Mouse (Mus musculus): Measurements from ENCODE around the gene Gprasp1.
"Not testable (repeated sequence)": the region's sequence is repeated elsewhere in the genome, so short reads cannot be mapped to it uniquely, and the experiment has no call there.

The Gprasp1 gene

DNA sequence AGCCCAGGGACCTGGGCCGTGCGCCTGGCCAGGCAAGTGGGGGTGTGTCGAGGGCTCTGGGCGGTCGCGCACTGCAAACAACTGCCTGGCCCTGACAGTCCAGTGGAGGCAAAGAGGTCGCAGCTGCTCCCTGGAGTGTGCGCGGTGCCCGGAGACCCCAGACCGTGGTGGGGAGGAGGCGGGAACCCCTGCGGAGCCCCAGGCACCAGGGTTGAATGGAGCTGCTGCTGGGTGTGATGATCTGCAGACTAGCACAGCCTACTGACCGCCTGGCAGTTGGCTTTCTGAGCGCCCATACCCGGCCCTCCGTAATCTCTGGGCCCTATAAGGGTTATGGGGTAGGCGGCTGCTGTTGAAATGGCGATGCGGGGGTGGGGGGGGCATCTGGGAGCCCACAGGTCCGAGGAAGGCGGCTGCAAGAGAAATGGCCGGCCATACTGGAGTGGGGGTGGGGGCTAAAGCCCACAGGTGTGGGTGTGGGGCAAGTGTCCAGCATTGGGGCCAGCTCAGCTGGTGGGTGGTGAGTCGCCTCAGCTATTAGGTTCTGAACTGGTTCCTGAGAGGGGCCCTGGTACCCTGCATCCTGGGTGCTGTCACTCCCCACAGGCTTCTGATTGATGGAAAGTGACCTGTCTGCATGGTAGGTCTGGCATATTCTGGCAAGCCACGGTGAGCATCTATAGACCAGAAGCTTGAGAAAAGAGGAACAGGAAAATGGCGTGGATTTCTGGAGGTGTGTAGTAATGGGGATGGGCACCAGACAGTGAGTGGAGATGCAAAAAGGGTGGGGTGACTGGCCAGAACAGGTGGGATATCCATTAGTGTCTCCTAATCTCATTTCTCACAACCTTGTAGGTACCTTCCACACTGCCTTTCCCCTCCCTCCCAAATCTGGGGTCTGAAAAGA, 54.0 kb downstream of the Gprasp1 start:
- CTCF ChIA-PET, result interaction anchor here in 1 of 4 experiments (1.2 kb wide), 1 partner anchor 179 kb away, joined by 3 read pairs; no protein-coding TSS in a partner anchor
- POLR2A ChIA-PET, result interaction anchor here in 3 of 4 experiments (0.7 to 1.4 kb wide), 6 partner anchors 42 to 379 kb away, joined by 3 to 8 read pairs (median 4); partner anchors contain the start of genes Armcx5 (in 1 of the 3), Gprasp1 (in 1 of the 3), Gprasp2 (in 1 of the 3) and Tceal8 (in 1 of the 3)

GRCm38 (mm10) chrX:135797212-135797644, 54.7 kb downstream of the Gprasp1 start, which contains the start of gene Bhlhb9:
Gene Bhlhb9, plus strand, starts transcription at chrX:135797594.
- POLR2A ChIA-PET, result not testable (repeated sequence)
- CTCF ChIA-PET, result interaction anchor here in 1 of 4 experiments (1.2 kb wide), 1 partner anchor 178 kb away, joined by 3 read pairs; no protein-coding TSS in a partner anchor

DNA sequence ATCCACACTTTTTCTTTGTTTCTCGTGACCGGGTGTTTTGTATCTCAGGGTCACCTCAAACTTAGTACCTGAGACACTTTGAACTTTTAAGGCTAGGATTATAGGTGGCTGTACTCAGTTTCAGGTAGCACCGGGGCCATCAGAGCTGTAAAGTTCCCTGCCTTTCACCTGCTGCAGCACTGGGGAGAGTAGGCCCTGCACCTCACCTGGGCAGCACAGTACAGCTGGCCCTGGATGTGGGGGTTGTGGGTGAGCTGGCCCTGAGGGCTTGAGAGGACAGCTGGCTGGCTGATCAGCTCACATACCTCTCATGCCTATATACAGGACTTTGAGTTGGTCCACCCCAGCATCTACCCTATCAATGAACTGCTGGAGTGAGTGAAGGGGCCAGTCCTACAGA, 61.6 kb downstream of the Gprasp1 start:
- CTCF ChIA-PET, result no interaction called here
- POLR2A ChIA-PET, result no interaction called here

DNA sequence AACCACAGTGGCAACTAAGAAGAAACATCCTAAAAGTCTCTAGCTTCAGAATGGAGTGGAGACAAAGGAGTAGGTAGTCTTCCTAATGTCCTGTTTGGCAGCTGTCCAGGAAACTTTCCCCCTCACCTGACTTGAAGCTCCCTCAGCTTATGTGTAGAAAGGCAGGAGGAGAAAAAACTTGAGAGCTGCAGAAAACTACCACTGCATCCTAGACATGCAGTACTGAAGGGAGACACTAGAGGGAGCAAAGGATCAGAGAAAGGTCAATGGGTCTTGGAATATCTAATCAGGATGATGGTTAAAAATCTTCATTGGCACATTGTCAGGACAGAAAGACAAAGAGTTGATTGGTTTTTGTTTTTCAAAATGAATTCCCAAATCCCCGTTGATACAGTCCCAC, 63.2 kb downstream of the Gprasp1 start:
- ChIA-PET POLR2A (interaction anchor here in 1 of 4 experiments (0.6 kb wide), 1 partner anchor 1296 kb away, joined by 3 read pairs; no protein-coding TSS in a partner anchor), CTCF (interaction anchor here in 1 of 4 experiments (0.6 kb wide), 1 partner anchor 305 kb away, joined by 6 read pairs; no protein-coding TSS in a partner anchor)

GRCm38 (mm10) chrX:135835896-135836295, 93.4 kb downstream of the Gprasp1 start:
- POLR2A ChIA-PET, CTCF ChIA-PET: not testable (repeated sequence)

DNA sequence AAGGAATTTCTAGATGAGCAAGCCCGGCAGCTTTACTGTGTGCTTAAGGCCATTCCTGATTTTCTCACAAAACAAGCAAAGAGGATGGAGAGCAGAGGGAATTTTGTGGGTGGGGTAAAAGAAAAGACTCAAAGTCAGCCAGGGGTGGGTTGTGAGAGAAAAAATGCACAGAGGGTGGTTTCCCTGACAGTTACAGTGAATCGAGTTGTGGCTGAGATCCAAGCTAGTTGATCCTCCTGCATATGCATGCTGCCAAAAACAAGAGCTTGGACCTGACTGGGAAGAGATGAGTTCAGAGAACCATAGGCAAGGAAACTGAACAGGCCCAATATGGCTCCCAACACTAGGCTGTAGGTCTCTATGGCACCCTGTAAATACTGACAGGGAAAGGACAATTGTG, 95.4 kb downstream of the Gprasp1 start:
- ChIA-PET POLR2A (no interaction called here), CTCF (no interaction called here)

DNA sequence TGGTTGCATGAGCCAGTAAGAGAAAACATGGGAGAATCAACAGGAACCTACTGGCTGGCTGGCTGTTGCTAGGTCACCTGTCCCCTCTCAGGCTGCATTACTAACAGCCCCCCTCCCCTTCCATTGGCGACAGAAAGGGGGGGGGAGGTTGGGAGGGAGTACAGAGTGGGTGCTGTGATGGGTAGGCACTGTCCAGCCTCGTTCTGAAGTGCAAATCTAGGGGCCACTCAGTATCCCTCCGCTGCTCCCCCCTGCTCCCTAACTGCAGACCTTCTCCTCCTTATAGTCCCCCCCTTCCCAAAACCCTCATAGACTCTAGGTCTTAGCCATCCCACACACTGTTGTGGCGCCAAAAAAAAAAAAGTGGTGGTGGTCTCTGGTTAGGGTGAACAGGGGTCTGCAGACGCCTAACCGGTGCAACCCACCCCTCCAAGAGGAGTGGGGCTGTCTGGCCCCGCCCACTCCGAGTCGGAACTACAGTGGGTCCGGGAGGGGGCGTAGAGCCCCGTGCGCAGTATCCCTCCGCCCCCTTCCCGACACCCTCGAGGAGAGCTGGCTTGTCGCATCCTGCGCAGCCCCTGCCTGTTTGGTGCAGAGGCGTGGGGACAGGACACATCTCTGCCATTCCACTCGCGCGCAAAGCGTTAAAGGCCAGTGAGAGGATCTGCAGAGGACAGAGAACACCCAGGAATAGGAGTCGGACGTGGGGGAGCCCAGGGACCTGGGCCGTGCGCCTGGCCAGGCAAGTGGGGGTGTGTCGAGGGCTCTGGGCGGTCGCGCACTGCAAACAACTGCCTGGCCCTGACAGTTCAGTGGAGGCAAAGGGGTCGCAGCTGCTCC, 96.2 kb downstream of the Gprasp1 start, which contains the start of gene Gprasp2:
TSS of gene Gprasp2 (plus strand) at position 514 of the 840 bp plus-strand sequence.
- CTCF ChIA-PET, result interaction anchor here in 1 of 4 experiments (1.0 kb wide), 1 partner anchor 135 kb away, joined by 3 read pairs; no protein-coding TSS in a partner anchor
- POLR2A ChIA-PET, result interaction anchor here in 1 of 4 experiments (0.7 to 0.9 kb wide), 2 partner anchors 42 to 96 kb away, joined by 3 to 4 read pairs; partner anchors contain the start of genes Armcx5 and Gprasp1

GRCm38 (mm10) chrX:135839397-135840391, 97.2 kb downstream of the Gprasp1 start:
- ChIA-PET CTCF (interaction anchor here in 1 of 4 experiments (1.0 kb wide), 1 partner anchor 134 kb away, joined by 3 read pairs; no protein-coding TSS in a partner anchor), POLR2A (interaction anchor here in 1 of 4 experiments (0.9 kb wide), 1 partner anchor 43 kb away, joined by 4 read pairs; no protein-coding TSS in a partner anchor)
